Comparison of ENCODE assay signal across 8 mouse cellular contexts in genomic region chr1:170901536-170902238, GRCm38 (mm10). TPM values are rescaled to one million over a fixed set of nuclear protein-coding genes. Genes with fewer than 3 reads are reported as not detected.
DNase-seq lines count a peak whose midpoint lies in the region; ATAC-seq and TF ChIP-seq lines count a peak whose summit lies in the region.

No protein-coding gene starts in this region.

- H3K4me2 ChIP-seq in heart, embryonic 13.5 days, result peak overlapping the region; percentile 56
- peak overlapping the region; percentile 33; the same call in 1 of the 2 replicates for H3K4me2 ChIP-seq in kidney, embryonic 16.5 days (replicated peaks; ENCODE audit: low read depth, low read length)

- no peaks in the 10 kb centered on the region for H3K9me3 ChIP-seq in heart, embryonic 13.5 days
- no peaks in the 10 kb centered on the region for H3K9me3 ChIP-seq in kidney, embryonic 16.5 days (ENCODE audit: low read length)

- WGBS in heart, embryonic 13.5 days, result 33% methylated on average over 10 of the region's 10 CpGs
- WGBS in kidney, embryonic 16.5 days, result 33% methylated on average over 10 of the region's 10 CpGs
- WGBS in liver, adult 2 months, result 36% methylated on average over 10 of the region's 10 CpGs

- peaks cover 3% of the 10 kb centered on the region for H3K4me1 ChIP-seq in heart, embryonic 13.5 days
- 0 out of 2 replicates have a peak, but pooled peaks cover 2% of the 10 kb centered on the region for H3K4me1 ChIP-seq in kidney, embryonic 16.5 days (ENCODE audit: insufficient read depth, low read length)
- H3K4me1 ChIP-seq in liver, adult 2 months (ENCODE audit: control insufficient read depth, insufficient read depth, low read length), result no peaks in the 10 kb centered on the region; the same call in 1 of the 2 replicates

- H3K36me3 ChIP-seq in heart, embryonic 13.5 days, result no peaks in the 10 kb centered on the region
- H3K36me3 ChIP-seq in kidney, embryonic 16.5 days (ENCODE audit: insufficient read depth, low read length), result no peaks in the 10 kb centered on the region
- H3K36me3 ChIP-seq in liver, adult 2 months (ENCODE audit: control insufficient read depth, insufficient read depth, low read length), result no peaks in the 10 kb centered on the region

- H3K79me2 ChIP-seq in liver, adult 2 months (ENCODE audit: control insufficient read depth, insufficient read depth, low read length), result no peaks in the 10 kb centered on the region

- H3K27me3 ChIP-seq in heart, embryonic 13.5 days (replicated peaks), result peaks cover 74% of the 10 kb centered on the region
- H3K27me3 ChIP-seq in kidney, embryonic 16.5 days (ENCODE audit: insufficient read depth, low read length), result peaks cover 23% of the 10 kb centered on the region
- no peaks in the 10 kb centered on the region for H3K27me3 ChIP-seq in liver, adult 2 months (ENCODE audit: control insufficient read depth, insufficient read depth, low read length)

- TF ChIP-seq POLR2A in liver, adult 2 months (IDR thresholded peaks at IDR 0.05; ENCODE audit: extremely low read depth, insufficient read depth, low read length), result no peak

- no peak overlapping the region for H3K9ac ChIP-seq in heart, embryonic 13.5 days
- no peak overlapping the region for H3K9ac ChIP-seq in kidney, embryonic 16.5 days (replicated peaks; ENCODE audit: low read length)
- H3K9ac ChIP-seq in liver, adult 2 months (ENCODE audit: low read depth, low read length), result no peak overlapping the region

- peak; percentile 70 for DNase-seq in c-Kit-negative CD71-positive TER-119-positive erythroid progenitor cells, embryonic 14.5 days (ENCODE audit: low read depth, low spot score)
- DNase-seq in fibroblast of lung, adult 2 months (ENCODE audit: low read depth), result peak; percentile 51
- DNase-seq in liver, adult 2 months (ENCODE audit: extremely low read depth, low read depth, low spot score), result peak; percentile 70
- peak; percentile 80 to 87 for DNase-seq in spleen, postnatal 36 days (ENCODE audit: low spot score in 2 of 2)

- no peak overlapping the region for H3K27ac ChIP-seq in heart, embryonic 13.5 days (replicated peaks)
- H3K27ac ChIP-seq in kidney, embryonic 16.5 days (ENCODE audit: low read length), result no peak overlapping the region
- no peak overlapping the region for H3K27ac ChIP-seq in liver, adult 2 months (replicated peaks; ENCODE audit: insufficient read depth, low read depth, low read length)

- peak overlapping the region; percentile 17; the same call in 1 of the 2 replicates for H3K4me3 ChIP-seq in heart, embryonic 13.5 days
- H3K4me3 ChIP-seq in kidney, embryonic 16.5 days (ENCODE audit: low read length), result no peak overlapping the region
- H3K4me3 ChIP-seq in liver, adult 2 months (ENCODE audit: insufficient read depth, low read depth, low read length), result no peak overlapping the region

- peak; percentile 76 for TF ChIP-seq CTCF in liver, adult 2 months (IDR thresholded peaks at IDR 0.05; ENCODE audit: low read depth, low read length)

- peak; percentile 81 for ATAC-seq in CD4-positive, CD25-positive, alpha-beta regulatory T cell, adult 4 months
- no peak for ATAC-seq in heart, embryonic 13.5 days (ENCODE audit: extremely low read depth, insufficient number of reproducible peaks, low FRiP score, low TSS enrichment)
- ATAC-seq in kidney, embryonic 16.5 days (ENCODE audit: low FRiP score, low TSS enrichment), result peak; percentile 62; the same call in 1 of the 2 replicates
- ATAC-seq in monocyte, adult 5-6 weeks (replicated peaks; ENCODE audit: insufficient number of reproducible peaks, low FRiP score, low TSS enrichment, poor library complexity, severe bottlenecking), result peak; percentile 52

RNA-seq across cellular contexts. Expression of gene Fcrlb, which starts 11.1 kb away (rescaled TPM):
- not detected for polyA plus RNA-seq in CD4-positive, CD25-positive, alpha-beta regulatory T cell, adult 4 months (2017; shearing (Covaris generic))
- 0.11 TPM in 1 of 2 replicates, not detected in the other for polyA plus RNA-seq in heart, embryonic 13.5 days (2015; fragmentation: Nextera tagmentation; extraction: Ambion mirVana)
- polyA plus RNA-seq in kidney, embryonic 16.5 days (2015; fragmentation: Nextera tagmentation; extraction: Ambion mirVana), result 0.18 and 0.24 TPM in 2 replicates
- 0.18 and 0.20 TPM in 2 replicates for total RNA-seq in liver, adult 2 months (2014; rRNA removed)
- 0.11 TPM in 1 of 2 replicates, not detected in the other for polyA plus RNA-seq in liver, adult 2 months (2012; rRNA removed)
- total RNA-seq in monocyte, adult 5-6 weeks (2017), result 0.43 TPM in 1 of 3 replicates, not detected in the others

RNA-seq across cellular contexts. Expression of gene Dusp12, which starts 16.3 kb away (rescaled TPM):
- 10 to 100 TPM; 14.8 to 16.1 TPM for polyA plus RNA-seq in CD4-positive, CD25-positive, alpha-beta regulatory T cell, adult 4 months (2017; shearing (Covaris generic))
- polyA plus RNA-seq in heart, embryonic 13.5 days (2015; fragmentation: Nextera tagmentation; extraction: Ambion mirVana), result 24.9 and 30.1 TPM in 2 replicates
- 39.5 and 40.5 TPM in 2 replicates for polyA plus RNA-seq in kidney, embryonic 16.5 days (2015; fragmentation: Nextera tagmentation; extraction: Ambion mirVana)
- 30.4 and 36.2 TPM in 2 replicates for total RNA-seq in liver, adult 2 months (2014; rRNA removed)
- polyA plus RNA-seq in liver, adult 2 months (2012; rRNA removed), result 12.7 and 17.2 TPM in 2 replicates
- 7.0 to 16.2 TPM (median 9.7 TPM) in 3 replicates for total RNA-seq in monocyte, adult 5-6 weeks (2017)

RNA-seq across cellular contexts. Expression of gene Gm26620, which starts 16.8 kb away (rescaled TPM):
- not detected for polyA plus RNA-seq in CD4-positive, CD25-positive, alpha-beta regulatory T cell, adult 4 months (2017; shearing (Covaris generic))
- 0.48 and 0.76 TPM in 2 replicates for polyA plus RNA-seq in heart, embryonic 13.5 days (2015; fragmentation: Nextera tagmentation; extraction: Ambion mirVana)
- polyA plus RNA-seq in kidney, embryonic 16.5 days (2015; fragmentation: Nextera tagmentation; extraction: Ambion mirVana), result 0.58 and 0.64 TPM in 2 replicates
- 0.67 and 0.74 TPM in 2 replicates for total RNA-seq in liver, adult 2 months (2014; rRNA removed)
- polyA plus RNA-seq in liver, adult 2 months (2012; rRNA removed), result 0.59 and 1.1 TPM in 2 replicates
- 0.97 TPM in 1 of 3 replicates, not detected in the others for total RNA-seq in monocyte, adult 5-6 weeks (2017)

RNA-seq across cellular contexts. Expression of gene Fcrla, which starts 25.7 kb away (rescaled TPM):
- polyA plus RNA-seq in CD4-positive, CD25-positive, alpha-beta regulatory T cell, adult 4 months (2017; shearing (Covaris generic)), result 1 to 10 TPM in 1 of 2 experiments, under 1 TPM in 1; 0.52 to 3.9 TPM
- polyA plus RNA-seq in heart, embryonic 13.5 days (2015; fragmentation: Nextera tagmentation; extraction: Ambion mirVana), result 0.14 and 0.20 TPM in 2 replicates
- not detected in 2 replicates for polyA plus RNA-seq in kidney, embryonic 16.5 days (2015; fragmentation: Nextera tagmentation; extraction: Ambion mirVana)
- total RNA-seq in liver, adult 2 months (2014; rRNA removed), result 0.83 and 1.1 TPM in 2 replicates
- 0.37 and 1.1 TPM in 2 replicates for polyA plus RNA-seq in liver, adult 2 months (2012; rRNA removed)
- total RNA-seq in monocyte, adult 5-6 weeks (2017), result 25.8 to 50.1 TPM (median 35.3 TPM) in 3 replicates

RNA-seq across cellular contexts. Expression of gene Atf6, which starts 34.1 kb away (rescaled TPM):
- 1 to 10 TPM; 5.8 to 8.8 TPM for polyA plus RNA-seq in CD4-positive, CD25-positive, alpha-beta regulatory T cell, adult 4 months (2017; shearing (Covaris generic))
- polyA plus RNA-seq in heart, embryonic 13.5 days (2015; fragmentation: Nextera tagmentation; extraction: Ambion mirVana), result 10.1 TPM in 2 replicates
- 8.7 and 9.6 TPM in 2 replicates for polyA plus RNA-seq in kidney, embryonic 16.5 days (2015; fragmentation: Nextera tagmentation; extraction: Ambion mirVana)
- 30.1 and 38.1 TPM in 2 replicates for total RNA-seq in liver, adult 2 months (2014; rRNA removed)
- polyA plus RNA-seq in liver, adult 2 months (2012; rRNA removed), result 13.0 and 14.3 TPM in 2 replicates
- total RNA-seq in monocyte, adult 5-6 weeks (2017), result 45.8 to 71.9 TPM (median 49.6 TPM) in 3 replicates
